Mouse (Mus musculus): ENCODE data around the gene Olfr866. TPM values are rescaled to one million over a fixed set of nuclear protein-coding genes. Genes with fewer than 3 reads are reported as not detected.

Olfr866 gene
- not detected for polyA plus RNA-seq (2017; shearing (Covaris generic))

DNA sequence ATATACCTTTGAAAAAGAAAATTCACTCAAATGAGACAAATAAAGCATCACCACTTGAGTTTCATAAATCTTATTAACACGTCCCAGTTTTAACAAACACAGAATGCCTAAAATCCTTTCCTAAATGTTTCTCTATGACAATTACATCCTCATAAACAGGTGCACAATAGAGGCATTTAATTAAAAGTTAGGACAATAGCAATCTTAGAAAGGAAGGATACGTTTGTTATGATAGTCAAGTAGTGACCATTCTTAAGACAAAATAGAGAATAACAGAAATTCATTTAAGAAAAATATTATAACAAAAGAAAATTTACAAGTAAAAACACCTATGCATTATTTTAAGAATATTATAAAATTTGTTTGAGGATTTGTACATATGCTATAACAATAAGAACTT, at the start of gene Olfr866:
Gene Olfr866 (minus strand): TSS at position 101 of the 400 bp plus-strand sequence.

DNA sequence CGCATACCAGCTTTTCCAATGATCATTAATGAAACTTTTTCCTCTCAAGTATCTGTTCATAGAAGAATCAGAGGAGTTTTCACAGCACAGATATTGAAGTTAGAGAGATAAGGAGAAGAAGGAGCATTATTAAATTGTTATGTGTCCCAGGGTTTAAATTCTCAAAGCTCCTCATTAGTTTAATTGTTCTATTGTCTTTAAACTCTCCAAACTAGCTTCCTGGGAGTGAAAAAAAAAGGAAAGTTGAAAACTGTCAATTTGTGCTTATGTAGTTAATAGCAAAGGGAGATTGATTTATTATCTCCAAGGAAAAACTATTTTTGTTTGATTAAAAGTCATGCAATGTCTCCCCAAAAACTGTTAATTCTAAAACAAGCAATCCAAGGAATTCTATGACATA, 29.6 kb upstream of the Olfr866 start, which contains the start of gene Olfr867:
Gene Olfr867 (minus strand): TSS at position 101 of the 400 bp plus-strand sequence.

Other genes starting within 250 kb of the Olfr866 start
- not detected for gene Olfr58, start 247.8 kb downstream of the Olfr866 start, polyA plus RNA-seq (2017; shearing (Covaris generic))
- gene Olfr859, start 223.1 kb downstream of the Olfr866 start, polyA plus RNA-seq (2017; shearing (Covaris generic)): not detected
- not detected for gene Olfr860, start 178.3 kb downstream of the Olfr866 start, polyA plus RNA-seq (2017; shearing (Covaris generic))
- under 1 TPM in 1 of 2 experiments, not detected in 1; 0.60 TPM for gene Olfr862, start 140.0 kb downstream of the Olfr866 start, polyA plus RNA-seq (2017; shearing (Covaris generic))
- gene Olfr77, start 111.2 kb downstream of the Olfr866 start, polyA plus RNA-seq (2017; shearing (Covaris generic)): 1 to 10 TPM in 1 of 2 experiments, under 1 TPM in 1; 0.87 to 1.2 TPM
- gene Olfr867, start 29.5 kb upstream of the Olfr866 start, polyA plus RNA-seq (2017; shearing (Covaris generic)): not detected
- not detected for gene Olfr868, start 70.6 kb upstream of the Olfr866 start, polyA plus RNA-seq (2017; shearing (Covaris generic))
- not detected for gene Olfr869, start 101.0 kb upstream of the Olfr866 start, polyA plus RNA-seq (2017; shearing (Covaris generic))
- not detected for gene Olfr870, start 146.0 kb upstream of the Olfr866 start, polyA plus RNA-seq (2017; shearing (Covaris generic))
- not detected for gene Olfr871, start 184.2 kb upstream of the Olfr866 start, polyA plus RNA-seq (2017; shearing (Covaris generic))
- gene Olfr872, start 209.1 kb upstream of the Olfr866 start, polyA plus RNA-seq (2017; shearing (Covaris generic)): under 1 TPM in 1 of 2 experiments, not detected in 1; 0.21 TPM